Mouse (Mus musculus) ES-E14 (cell line): Measurements from ENCODE around the gene Gm45337.

Experiments used
- CHD2 ChIP-seq: IDR thresholded peaks from 2 replicates; pipeline ENCODE4 v1.6.1; 2014; ENCODE audit warnings: mild to moderate bottlenecking, low read depth, low read length, inconsistent platforms
- HCFC1 ChIP-seq: IDR thresholded peaks from 2 replicates; pipeline ENCODE4 v1.6.1; 2012; ENCODE audit warnings: low read length, inconsistent platforms, borderline replicate concordance; ENCODE audit not compliant: insufficient read depth
- MAFK ChIP-seq: IDR thresholded peaks from 2 replicates; pipeline ENCODE4 v1.6.1; 2014; ENCODE audit warnings: mild to moderate bottlenecking, low read depth, low read length, inconsistent platforms; ENCODE audit not compliant: insufficient read depth
- ZNF384 ChIP-seq: IDR thresholded peaks from 2 replicates; pipeline ENCODE4 v1.6.1; 2012; ENCODE audit warnings: low read depth, low read length, inconsistent platforms

GRCm38 (mm10) chr7:142140696-142141095, 3.7 kb downstream of the Gm45337 start:
- TF ChIP-seq HCFC1, result no peak
- TF ChIP-seq CHD2, result no peak
- 0 out of 2 replicates have a peak, but pooled peaks have one; percentile 45 for TF ChIP-seq MAFK
- no peak for TF ChIP-seq ZNF384
